Mouse (Mus musculus) olfactory bulb, adult 2 months (tissue): ENCODE data around the gene Nkapd1.

Experiments
- CTCF ChIP-seq: fragments of 200-500 bp; IDR thresholded peaks from 2 replicates; pipeline ENCODE4 v1.5.1; 2012; ENCODE audit warnings: low read depth, mild to moderate bottlenecking, low read length, moderate library complexity; ENCODE audit not compliant: insufficient read depth
- POLR2A ChIP-seq: fragments of 200-500 bp; IDR thresholded peaks from 2 replicates; pipeline ENCODE4 v1.6.1; 2012; ENCODE audit warnings: mild to moderate bottlenecking, low read depth, low read length, moderate library complexity; ENCODE audit not compliant: insufficient read depth

- TF ChIP-seq CTCF (no peak), POLR2A (no peak)
Measured at GRCm38 (mm10) chr9:50580370-50580769, 36.9 kb downstream of the Nkapd1 start.
